Mouse (Mus musculus) left cerebral cortex, adult 2 months (tissue): ENCODE measurements around the gene Cfap65. TPM values are rescaled to one million over a fixed set of nuclear protein-coding genes. Genes with fewer than 3 reads are reported as not detected.

Experiments
- DNase-seq, 2 experiments: peaks; one replicate each; pipeline ENCODE4 v3.0.0; 2021 to 2022; ENCODE audit warnings: low spot score in 2 of 2, mixed read lengths in 1 of 2; ENCODE audit errors: extremely low spot score in 1 of 2
- H3K27ac ChIP-seq: fragments of 200-600 bp; 2 replicates; pipeline ENCODE4 v1.8.1; 2022
- H3K4me3 ChIP-seq: fragments of 200-600 bp; 2 replicates; pipeline ENCODE4 v1.8.1; 2022
- CTCF ChIP-seq: fragments of 200-600 bp; IDR thresholded peaks from 2 replicates; pipeline ENCODE4 v1.8.1; 2022; ENCODE audit warnings: antibody characterized with exemption, mild to moderate bottlenecking, moderate library complexity
- intact Hi-C: fragments of 180-260 bp; cut with DNase I; formaldehyde crosslinking; loops from one replicate; pipeline ENCODE4 v1.15.1; 2025
- total RNA-seq, 2 experiments: library from RNA; stranded (reverse); gene quantifications; 2 replicates each; pipeline ENCODE4 v1.2.3; 2021

Gene Cfap65
- total RNA-seq, 2 experiments from 2014 or later, result 3.0 to 3.5 TPM

- TF ChIP-seq CTCF, result no peak
- no peak for DNase-seq
- no peak overlapping the region for H3K27ac ChIP-seq
- intact Hi-C loops, result loop anchor here (2.0 kb wide), 1 partner anchor 89 kb away; no protein-coding TSS in a partner anchor
- H3K4me3 ChIP-seq, result no peak overlapping the region
Observed at GRCm38 (mm10) chr1:74927621-74928296, 7.6 kb downstream of the Cfap65 start.

DNA sequence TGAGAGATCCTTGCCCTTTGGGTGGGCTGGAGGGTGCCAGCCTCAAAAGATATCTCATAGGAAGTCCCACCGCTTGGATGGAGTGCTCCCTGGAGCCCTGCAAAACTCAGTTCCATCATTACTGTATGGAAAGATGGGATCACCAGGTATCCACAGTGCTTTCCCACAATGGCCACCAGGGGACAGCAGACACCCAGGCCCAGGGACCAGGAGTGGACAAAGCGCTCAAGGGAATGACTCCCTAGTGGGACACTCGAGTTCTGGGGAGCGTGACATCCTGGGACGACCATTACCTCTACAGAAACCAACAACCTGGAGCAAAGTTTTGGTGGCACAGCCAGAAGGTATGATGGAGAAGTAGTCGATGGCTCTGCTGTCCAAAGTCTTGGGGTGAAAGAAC is 8.7 kb downstream of the Cfap65 start:
- peak in 1 of 2 experiments; percentile 57 for DNase-seq
- intact Hi-C loops, result loop anchor here (2.0 kb wide), 1 partner anchor 90 kb away; no protein-coding TSS in a partner anchor
- Histone ChIP-seq H3K4me3 (no peak overlapping the region), H3K27ac (no peak overlapping the region)
- TF ChIP-seq CTCF, result peak; percentile 95

GRCm38 (mm10) chr1:74924464-74924863 is 10.9 kb downstream of the Cfap65 start:
- TF ChIP-seq CTCF, result no peak; the same call in 1 of the 2 replicates
- Histone ChIP-seq H3K27ac (no peak overlapping the region), H3K4me3 (no peak overlapping the region)
- intact Hi-C loops, result no loop called here
- no peak for DNase-seq

- DNase-seq, result no peak
- TF ChIP-seq CTCF, result peak; percentile 47
- H3K27ac ChIP-seq, result no peak overlapping the region
- no peak overlapping the region for H3K4me3 ChIP-seq
- intact Hi-C loops, result no loop called here
Observed at GRCm38 (mm10) chr1:74915706-74916105, 19.7 kb downstream of the Cfap65 start.

- Histone ChIP-seq H3K4me3 (no peak overlapping the region), H3K27ac (no peak overlapping the region)
- no peak for DNase-seq
- intact Hi-C loops, result no loop called here
- TF ChIP-seq CTCF, result no peak
Observed at GRCm38 (mm10) chr1:74902191-74902590, 33.2 kb downstream of the Cfap65 start.

DNA sequence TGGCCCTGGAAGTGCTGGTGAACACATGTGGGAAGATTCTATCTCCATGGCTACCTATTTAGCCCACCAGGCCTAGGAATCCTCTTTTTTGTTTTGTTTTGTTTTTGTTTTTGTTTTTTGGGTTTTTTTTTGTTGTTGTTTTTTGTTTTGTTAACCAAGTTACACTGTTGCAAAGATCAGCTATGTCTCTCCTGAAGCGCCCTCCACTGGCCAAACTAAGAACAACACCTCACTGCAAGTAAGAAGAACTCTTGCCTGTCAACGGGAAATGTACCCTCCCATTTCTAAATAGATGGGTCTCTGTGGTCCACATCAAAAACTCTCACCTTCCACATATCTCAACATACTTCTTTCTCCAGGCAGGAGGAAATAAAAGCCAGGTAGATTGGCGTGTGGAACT is 33.7 kb downstream of the Cfap65 start:
- H3K4me3 ChIP-seq, result no peak overlapping the region
- no peak overlapping the region for H3K27ac ChIP-seq
- intact Hi-C loops, result no loop called here
- TF ChIP-seq CTCF, result peak; percentile 65
- peak in 1 of 2 experiments; percentile 66 for DNase-seq

DNA sequence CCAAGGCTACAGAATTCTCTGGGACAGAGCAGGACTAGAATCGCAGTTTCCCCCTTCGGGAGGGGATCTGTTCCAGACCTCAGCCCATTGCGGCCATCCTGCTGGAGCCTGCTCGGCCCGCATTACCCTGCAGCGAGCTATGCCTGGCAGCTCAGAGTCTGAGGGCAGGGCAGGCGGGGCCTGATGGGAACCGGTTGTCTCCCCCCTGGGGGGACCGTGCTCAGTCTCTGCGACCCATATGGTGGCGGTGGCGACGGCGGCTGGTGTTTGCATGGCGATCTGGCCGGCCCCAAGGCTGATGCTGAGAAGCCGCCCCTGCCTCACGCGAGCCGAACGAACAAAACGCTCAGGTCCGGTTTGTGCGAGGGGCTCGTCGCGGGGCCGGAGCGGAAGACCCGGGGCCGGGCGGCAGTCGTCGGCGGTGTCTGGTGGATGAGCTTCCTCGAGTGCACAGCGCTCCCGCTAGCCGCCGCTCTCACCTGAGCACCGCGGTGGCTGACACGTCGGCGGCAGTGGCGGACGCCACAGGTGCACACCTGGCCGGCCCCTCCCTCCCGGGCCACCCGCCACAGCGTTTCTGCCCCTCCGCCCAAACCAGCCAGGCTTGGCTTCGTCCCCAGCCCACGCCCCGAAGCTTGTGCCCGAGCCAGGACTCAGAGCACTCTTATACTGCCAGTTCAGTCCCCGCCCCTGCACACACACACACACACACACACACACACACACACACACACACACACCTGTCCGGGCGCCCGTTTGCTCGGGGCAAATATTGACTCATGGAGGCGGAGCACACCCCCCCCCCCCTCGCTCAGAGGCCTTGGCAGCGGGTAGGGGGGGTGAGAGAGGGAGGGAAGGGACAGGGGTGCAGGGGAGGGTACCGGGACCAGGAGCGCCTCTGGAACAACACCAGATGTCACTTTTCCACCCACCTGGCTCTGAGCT is 34.8 kb downstream of the Cfap65 start:
- intact Hi-C loops, result no loop called here
- H3K4me3 ChIP-seq, result 0 out of 2 replicates have a peak overlapping the region, but pooled peaks have one; percentile 13
- TF ChIP-seq CTCF, result no peak

GRCm38 (mm10) chr1:74898656-74899431 is 36.6 kb downstream of the Cfap65 start:
- TF ChIP-seq CTCF, result no peak
- H3K4me3 ChIP-seq, result no peak overlapping the region
- no peak for DNase-seq
- no peak overlapping the region for H3K27ac ChIP-seq
- intact Hi-C loops, result no loop called here

More for the DNA sequence above, 34.8 kb downstream of the Cfap65 start:
- no peak overlapping the region for H3K27ac ChIP-seq
- DNase-seq, result no peak

DNA sequence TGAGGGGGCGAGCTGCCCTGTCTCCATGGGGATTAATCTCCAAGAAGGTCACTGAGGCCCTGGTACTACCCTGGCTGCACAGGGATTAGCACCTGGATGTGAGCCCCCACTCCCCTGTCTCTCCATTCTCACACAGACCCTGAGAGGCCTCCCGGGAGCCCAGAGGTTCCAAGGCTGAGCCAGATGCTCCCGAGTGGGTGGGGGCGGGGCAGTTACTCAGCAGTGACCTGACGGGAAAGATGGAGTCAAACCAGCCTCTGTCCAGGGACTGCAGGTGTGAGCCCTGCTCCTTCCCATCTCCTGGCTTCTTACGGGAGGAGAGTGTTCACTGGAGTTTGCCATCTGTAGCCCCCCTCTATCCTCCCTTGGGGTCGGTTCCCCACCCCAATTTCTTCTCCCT is 37.4 kb downstream of the Cfap65 start:
- Histone ChIP-seq H3K27ac (no peak overlapping the region), H3K4me3 (no peak overlapping the region)
- no peak for TF ChIP-seq CTCF
- intact Hi-C loops, result no loop called here
- no peak for DNase-seq

- Histone ChIP-seq H3K4me3 (no peak overlapping the region), H3K27ac (no peak overlapping the region)
- intact Hi-C loops, result no loop called here
- DNase-seq, result peak; percentile 62 to 71
- TF ChIP-seq CTCF, result peak; percentile 59
Observed at GRCm38 (mm10) chr1:74894966-74895365, 40.4 kb downstream of the Cfap65 start.

GRCm38 (mm10) chr1:74893134-74893855 is 42.1 kb downstream of the Cfap65 start, which contains the start of gene Cryba2:
Gene Cryba2, minus strand, starts transcription at chr1:74893143.
- DNase-seq, result peak; percentile 32 to 56
- no peak within 1 kb of the TSS for H3K27ac ChIP-seq
- intact Hi-C loops, result no loop called here
- peak within 1 kb of the TSS; percentile 16; the same call in 1 of the 2 replicates for H3K4me3 ChIP-seq
- TF ChIP-seq CTCF, result peak; percentile 64
